Mouse (Mus musculus): Measurements from ENCODE around the gene Polr2a. TPM values are rescaled to one million over a fixed set of nuclear protein-coding genes. Genes with fewer than 3 reads are reported as not detected.
A peak's percentile ranks its signal among the peaks of the same experiment; 100 is the strongest.

The Polr2a gene
- polyA plus RNA-seq, 1 experiment from 2014 or later, result 15.3 TPM

DNA sequence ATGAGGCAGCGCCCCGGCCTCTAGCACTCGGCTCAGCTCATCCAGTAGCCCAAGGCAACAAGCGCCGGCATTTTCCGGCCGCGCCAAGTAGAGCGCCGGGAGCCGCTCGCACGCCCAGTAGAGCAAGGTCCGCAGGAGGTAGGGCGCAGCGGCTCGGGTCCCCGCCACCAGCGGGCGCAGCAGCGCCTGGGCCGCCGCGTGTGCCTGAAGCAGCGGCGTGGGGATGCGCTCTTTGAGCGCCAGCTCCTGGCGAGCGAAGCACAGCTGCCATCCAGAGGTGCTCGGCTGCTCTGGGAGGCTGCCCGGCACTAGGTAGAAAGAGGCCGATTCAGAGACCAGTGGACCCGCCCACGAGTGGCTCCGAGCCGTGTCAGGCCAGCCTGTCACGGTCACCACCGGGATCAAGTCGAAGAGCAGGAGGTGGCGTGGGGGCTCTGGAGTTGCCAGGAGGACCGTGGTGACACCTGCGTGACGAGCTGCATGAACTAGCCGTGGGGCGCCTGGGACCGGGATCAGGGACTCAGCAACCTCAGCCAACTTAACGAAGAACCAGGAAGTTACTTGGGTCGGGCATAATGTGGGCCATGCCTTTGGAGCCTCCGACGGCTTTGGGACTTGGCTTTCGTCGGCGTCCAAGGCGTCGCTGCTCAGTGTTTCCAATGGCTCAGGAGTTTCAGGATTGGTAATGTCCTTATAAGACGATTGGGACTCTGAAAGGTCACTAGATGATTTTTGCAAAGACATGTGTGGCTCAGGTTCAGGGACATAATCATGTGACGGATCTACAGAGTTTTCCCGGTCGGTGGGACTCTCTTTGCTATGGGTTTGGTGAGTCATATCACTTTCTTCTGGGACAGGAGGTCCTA lies 45.6 kb upstream of the Polr2a start:
- Histone ChIP-seq H3K4me1 (ENCODE audit: insufficient read depth, low read depth, low read length) (peaks cover 35% of the 10 kb centered on the region; the same call in 1 of the 2 replicates), H3K4me2 (replicated peaks; ENCODE audit: low read depth, low read length) (peak overlapping the region; percentile 86), H3K27ac (ENCODE audit: low read length) (no peak overlapping the region), H3K4me3 (ENCODE audit: low read depth, low read length) (peak overlapping the region; percentile 53), H3K9me3 (ENCODE audit: low read length) (no peaks in the 10 kb centered on the region), H3K27me3 (replicated peaks; ENCODE audit: insufficient read depth, low read length) (0 out of 2 replicates have a peak, but pooled peaks cover 6% of the 10 kb centered on the region), H3K9ac (replicated peaks; ENCODE audit: low read depth) (0 out of 2 replicates have a peak overlapping the region, but pooled peaks have one; percentile 12), H3K36me3 (ENCODE audit: insufficient read depth, low read length) (no peaks in the 10 kb centered on the region)
- peak; percentile 76 for ATAC-seq
- peak; percentile 85 for DNase-seq (ENCODE audit: low spot score)
- TF ChIP-seq CTCF (IDR thresholded peaks at IDR 0.05) (peak; percentile 87), EP300 (IDR thresholded peaks at IDR 0.05) (no peak)
- WGBS, result 2% methylated on average over 60 of the region's 60 CpGs

DNA sequence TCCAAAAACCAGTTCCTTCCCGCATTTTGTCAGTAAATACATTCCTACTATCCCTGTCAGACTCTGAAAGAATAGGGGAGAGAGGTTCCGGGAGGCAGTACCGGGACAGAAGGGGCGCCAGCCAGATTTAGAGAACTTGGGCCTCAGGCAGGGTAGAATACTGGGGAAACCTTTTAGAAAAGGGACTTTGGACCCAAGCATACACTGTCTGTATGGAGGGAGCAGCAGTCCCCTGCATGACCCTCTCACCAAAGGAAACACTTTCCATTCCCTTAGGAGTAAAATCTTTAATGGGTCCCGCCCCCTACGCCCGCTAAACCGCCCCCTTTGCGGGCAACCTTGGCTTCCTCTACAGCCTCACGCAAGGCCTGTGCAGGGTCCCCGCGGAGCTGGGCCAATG lies 44.9 kb upstream of the Polr2a start:
- Histone ChIP-seq H3K27ac (ENCODE audit: low read length) (no peak overlapping the region), H3K9ac (replicated peaks; ENCODE audit: low read depth) (0 out of 2 replicates have a peak overlapping the region, but pooled peaks have one; percentile 12), H3K36me3 (ENCODE audit: insufficient read depth, low read length) (no peaks in the 10 kb centered on the region), H3K4me1 (ENCODE audit: insufficient read depth, low read depth, low read length) (peaks cover 35% of the 10 kb centered on the region; the same call in 1 of the 2 replicates), H3K27me3 (replicated peaks; ENCODE audit: insufficient read depth, low read length) (0 out of 2 replicates have a peak, but pooled peaks cover 6% of the 10 kb centered on the region), H3K4me3 (ENCODE audit: low read depth, low read length) (peak overlapping the region; percentile 53), H3K9me3 (ENCODE audit: low read length) (no peaks in the 10 kb centered on the region), H3K4me2 (replicated peaks; ENCODE audit: low read depth, low read length) (peak overlapping the region; percentile 86)
- TF ChIP-seq EP300 (IDR thresholded peaks at IDR 0.05) (no peak), CTCF (IDR thresholded peaks at IDR 0.05) (no peak)
- ATAC-seq, result peak; percentile 6
- 3% methylated on average over 12 of the region's 12 CpGs for WGBS
- DNase-seq (ENCODE audit: low spot score), result no peak

DNA sequence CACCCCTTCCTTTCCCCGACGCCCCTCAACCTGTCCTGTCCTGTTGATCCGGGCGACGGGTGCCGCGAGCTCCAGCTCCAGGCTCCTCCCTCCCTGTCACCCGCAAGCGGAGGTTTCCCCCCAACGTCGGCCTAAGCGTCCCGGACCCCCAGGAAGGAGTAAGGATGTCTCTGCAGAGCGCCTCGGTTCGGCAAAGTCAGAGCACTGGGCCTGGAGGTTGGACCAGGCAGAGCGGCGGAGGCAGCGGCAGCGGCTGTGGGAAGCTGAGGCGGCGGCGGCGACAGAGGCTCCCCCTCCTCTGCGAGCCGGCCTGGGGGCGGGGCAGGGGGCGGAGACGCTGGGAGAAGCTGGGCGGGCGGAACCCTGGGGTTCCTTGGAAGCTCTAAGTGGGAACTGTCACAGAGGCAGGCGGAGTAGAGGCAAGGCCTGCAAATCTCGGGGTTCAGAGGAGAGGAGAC lies 44.2 kb upstream of the Polr2a start:
- Histone ChIP-seq H3K27ac (ENCODE audit: low read length) (no peak overlapping the region), H3K36me3 (ENCODE audit: insufficient read depth, low read length) (no peaks in the 10 kb centered on the region), H3K27me3 (replicated peaks; ENCODE audit: insufficient read depth, low read length) (0 out of 2 replicates have a peak, but pooled peaks cover 6% of the 10 kb centered on the region), H3K4me1 (ENCODE audit: insufficient read depth, low read depth, low read length) (peaks cover 35% of the 10 kb centered on the region; the same call in 1 of the 2 replicates), H3K4me2 (replicated peaks; ENCODE audit: low read depth, low read length) (peak overlapping the region; percentile 86), H3K9ac (replicated peaks; ENCODE audit: low read depth) (peak overlapping the region; percentile 21), H3K9me3 (ENCODE audit: low read length) (no peaks in the 10 kb centered on the region), H3K4me3 (ENCODE audit: low read depth, low read length) (peak overlapping the region; percentile 53)
- WGBS, result 3% methylated on average over 29 of the region's 33 CpGs
- DNase-seq (ENCODE audit: low spot score) (peak; percentile 89), ATAC-seq (peak; percentile 64)
- TF ChIP-seq CTCF (IDR thresholded peaks at IDR 0.05), result no peak
- TF ChIP-seq EP300 (IDR thresholded peaks at IDR 0.05), result no peak

DNA sequence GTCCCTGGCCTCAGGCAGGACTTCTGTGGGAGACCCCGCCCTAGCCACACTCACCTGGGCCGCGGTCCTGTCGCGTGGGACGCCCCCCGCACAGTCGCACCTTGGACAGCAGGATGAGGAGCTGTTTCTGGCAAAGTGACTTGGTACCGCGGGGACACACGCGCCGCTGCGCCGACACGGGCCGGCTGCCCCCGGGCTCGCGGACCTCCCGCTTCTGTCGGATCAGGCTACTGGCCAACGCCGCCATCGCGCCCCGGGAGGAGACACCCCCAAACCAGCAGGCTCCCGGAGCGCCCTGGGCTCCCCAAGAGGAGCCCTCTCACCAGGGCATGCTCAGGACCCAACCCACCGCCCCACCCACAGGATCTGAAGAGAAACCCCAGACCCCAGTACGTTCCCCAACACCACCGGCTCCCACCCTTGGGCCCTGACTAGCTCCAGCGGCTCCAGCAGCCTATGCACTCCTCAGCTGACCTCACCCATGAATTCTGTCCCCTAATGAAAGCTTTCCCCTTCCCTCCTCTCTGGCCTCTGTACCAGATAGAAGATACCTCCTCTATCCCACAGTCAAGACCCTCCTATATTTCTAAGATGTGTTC lies 43.0 kb upstream of the Polr2a start, which contains the start of gene Fgf11:
Gene Fgf11 (minus strand): TSS at position 479 of the 599 bp plus-strand sequence.
- DNase-seq (ENCODE audit: low spot score), result peak; percentile 8
- no peak for TF ChIP-seq EP300 (IDR thresholded peaks at IDR 0.05)
- no peak for TF ChIP-seq CTCF (IDR thresholded peaks at IDR 0.05)
- 1% methylated on average over 24 of the region's 33 CpGs for WGBS

DNA sequence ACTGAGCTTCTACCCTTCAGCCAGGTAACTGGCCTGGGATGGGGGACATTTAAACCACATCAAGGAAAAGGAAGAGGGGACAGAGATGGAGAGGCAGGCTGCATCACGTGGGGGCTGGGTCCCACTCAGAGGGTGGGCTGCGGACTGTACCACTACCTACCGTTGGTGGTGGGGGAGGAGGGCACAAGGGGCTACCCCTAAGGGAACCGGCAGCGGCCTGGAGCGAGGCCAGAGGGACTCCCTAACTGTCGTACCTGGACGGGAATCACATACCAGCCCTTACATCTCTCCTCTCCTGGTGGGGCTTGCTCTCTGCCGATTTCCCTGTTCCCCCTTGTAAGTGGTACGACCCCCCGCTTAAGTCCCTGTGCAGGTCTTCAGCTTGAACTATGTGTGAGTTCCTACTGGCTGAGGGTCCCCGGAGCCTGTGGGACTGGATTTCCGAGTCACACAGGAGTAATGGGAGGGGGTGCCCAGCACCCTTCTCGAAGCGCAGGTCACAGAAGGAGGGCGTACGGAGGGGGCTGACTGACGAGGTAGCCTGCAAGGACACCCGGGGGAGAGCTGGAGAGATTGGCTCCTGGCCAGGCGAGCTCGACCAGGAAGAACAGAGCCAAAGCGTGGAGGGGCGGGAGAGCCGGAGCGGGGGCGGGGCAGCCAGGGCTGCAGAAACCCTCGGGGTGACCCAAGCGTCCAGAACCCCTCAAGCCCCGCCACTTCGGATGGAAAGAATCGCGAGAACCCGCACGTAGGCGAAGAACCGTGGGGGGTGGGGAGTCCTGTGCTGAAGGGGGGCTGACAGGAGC lies 42.2 kb upstream of the Polr2a start:
- TF ChIP-seq EP300 (IDR thresholded peaks at IDR 0.05) (no peak), CTCF (IDR thresholded peaks at IDR 0.05) (no peak)
- H3K4me3 ChIP-seq (ENCODE audit: low read depth, low read length), result peak overlapping the region; percentile 53
- 1% methylated on average over 36 of the region's 36 CpGs for WGBS
- H3K27me3 ChIP-seq (replicated peaks; ENCODE audit: insufficient read depth, low read length), result 0 out of 2 replicates have a peak, but pooled peaks cover 6% of the 10 kb centered on the region
- DNase-seq (ENCODE audit: low spot score), result peak; percentile 79
- peak overlapping the region; percentile 32; the same call in 1 of the 2 replicates for H3K9ac ChIP-seq (replicated peaks; ENCODE audit: low read depth)
- H3K27ac ChIP-seq (ENCODE audit: low read length), result no peak overlapping the region
- peak overlapping the region; percentile 86 for H3K4me2 ChIP-seq (replicated peaks; ENCODE audit: low read depth, low read length)
- H3K4me1 ChIP-seq (ENCODE audit: insufficient read depth, low read depth, low read length), result peaks cover 38% of the 10 kb centered on the region; the same call in 1 of the 2 replicates
- no peaks in the 10 kb centered on the region for H3K36me3 ChIP-seq (ENCODE audit: insufficient read depth, low read length)
- peak; percentile 14 for ATAC-seq
- no peaks in the 10 kb centered on the region for H3K9me3 ChIP-seq (ENCODE audit: low read length)

More for the DNA sequence above, 43.0 kb upstream of the Polr2a start, which contains the start of gene Fgf11:
- Histone ChIP-seq H3K9me3 (ENCODE audit: low read length) (no peaks in the 10 kb centered on the region), H3K4me3 (ENCODE audit: low read depth, low read length) (peak within 1 kb of the TSS; percentile 53), H3K4me2 (replicated peaks; ENCODE audit: low read depth, low read length) (peak within 1 kb of the TSS; percentile 86), H3K36me3 (ENCODE audit: insufficient read depth, low read length) (no peaks in the 10 kb centered on the region), H3K27me3 (replicated peaks; ENCODE audit: insufficient read depth, low read length) (0 out of 2 replicates have a peak, but pooled peaks cover 6% of the 10 kb centered on the region), H3K9ac (replicated peaks; ENCODE audit: low read depth) (peak within 1 kb of the TSS; percentile 32), H3K27ac (ENCODE audit: low read length) (no peak within 1 kb of the TSS), H3K4me1 (ENCODE audit: insufficient read depth, low read depth, low read length) (peaks cover 35% of the 10 kb centered on the region; the same call in 1 of the 2 replicates)
- ATAC-seq, result no peak

Measured in lung, postnatal 0 days (tissue).